Mouse (Mus musculus) CH12.LX (cell line): Measurements from ENCODE around the gene Upf2. TPM values are rescaled to one million over a fixed set of nuclear protein-coding genes. Genes with fewer than 3 reads are reported as not detected.

Source experiments
- DNase-seq: peaks from one replicate; pipeline ENCODE4 v3.0.0-alpha.2; 2013; ENCODE audit errors: extremely low read depth
- H3K27ac ChIP-seq: 2 replicates; pipeline ENCODE4 v1.5.1; 2012; ENCODE audit warnings: low read depth, mild to moderate bottlenecking, control low read depth, moderate library complexity; ENCODE audit not compliant: insufficient read depth
- H3K27me3 ChIP-seq: replicated peaks from 2 replicates; pipeline ENCODE3; 2012; ENCODE audit warnings: inconsistent platforms
- H3K36me3 ChIP-seq, 2 experiments: replicated peaks in 1 of 2; 2 replicates each; pipeline versions ENCODE3 to v1.6.1; 2012; ENCODE audit warnings: inconsistent platforms in 1 of 2, low read length in 1 of 2, mild to moderate bottlenecking in 1 of 2, mixed read lengths in 1 of 2, moderate library complexity in 1 of 2; ENCODE audit not compliant: control insufficient read depth in 1 of 2, insufficient read depth in 1 of 2
- H3K4me1 ChIP-seq, 2 experiments: 2 replicates each; pipeline ENCODE4 v1.6.1; 2012; ENCODE audit warnings: inconsistent platforms in 1 of 2, moderate library complexity in 1 of 2; ENCODE audit not compliant: insufficient read depth in 2 of 2, control insufficient read depth in 1 of 2
- H3K4me2 ChIP-seq: 2 replicates; pipeline ENCODE4 v1.6.1; 2012; ENCODE audit warnings: low read depth, mild to moderate bottlenecking, control low read depth; ENCODE audit not compliant: poor library complexity, insufficient read depth, severe bottlenecking
- H3K4me3 ChIP-seq, 3 experiments: fragments of 150-350 bp in 1 of 3; sonication (generic) in 1 of 3; replicated peaks in 1 of 3; 2 replicates each; pipeline versions ENCODE3 to v1.5.1; 2011 to 2012; ENCODE audit warnings: low read depth in 2 of 3, low read length in 2 of 3, mild to moderate bottlenecking in 2 of 3, moderate library complexity in 2 of 3, control low read depth in 1 of 3, improper control_type of control experiment in 1 of 3, inconsistent platforms in 1 of 3, mixed read lengths in 1 of 3; ENCODE audit not compliant: poor library complexity in 1 of 3
- H3K79me2 ChIP-seq: replicated peaks from 2 replicates; pipeline ENCODE4 v1.6.1; 2012; ENCODE audit warnings: mild to moderate bottlenecking, moderate library complexity; ENCODE audit not compliant: control insufficient read depth, poor library complexity, insufficient read depth, severe bottlenecking; ENCODE audit errors: extremely low read depth
- H3K9ac ChIP-seq: 2 replicates; pipeline ENCODE4 v1.6.1; 2012; ENCODE audit warnings: low read depth, mild to moderate bottlenecking, control low read depth, moderate library complexity; ENCODE audit not compliant: insufficient read depth
- H3K9me3 ChIP-seq: replicated peaks from 2 replicates; pipeline ENCODE3; 2012; ENCODE audit warnings: low read length, inconsistent platforms, mixed read lengths
- CHD1 ChIP-seq: IDR thresholded peaks from 2 replicates; pipeline ENCODE4 v1.6.1; 2012; ENCODE audit warnings: low read depth, low read length, improper control_type of control experiment, inconsistent platforms
- CTCF ChIP-seq, 2 experiments: IDR thresholded peaks in 1 of 2; conservative IDR thresholded peaks in 1 of 2; 2 replicates each; pipeline ENCODE4 v1.5.1; 2011 to 2012; ENCODE audit warnings: low read depth in 2 of 2, low read length in 2 of 2, improper control_type of control experiment in 1 of 2, inconsistent platforms in 1 of 2, mild to moderate bottlenecking in 1 of 2, moderate library complexity in 1 of 2
- E2F4 ChIP-seq: IDR thresholded peaks from 2 replicates; pipeline ENCODE4 v1.6.1; 2011; ENCODE audit warnings: low read depth, low read length, improper control_type of control experiment; ENCODE audit not compliant: insufficient replicate concordance
- ELF1 ChIP-seq: IDR thresholded peaks from 2 replicates; pipeline ENCODE4 v1.6.1; 2014; ENCODE audit warnings: low read depth, mild to moderate bottlenecking, inconsistent platforms, low read length, improper control_type of control experiment
- EP300 ChIP-seq: IDR thresholded peaks from 2 replicates; pipeline ENCODE4 v1.6.1; 2011; ENCODE audit warnings: low read length, improper control_type of control experiment
- ETS1 ChIP-seq: conservative IDR thresholded peaks from 2 replicates; pipeline ENCODE4 v1.6.1; 2012; ENCODE audit warnings: low read depth, mild to moderate bottlenecking, inconsistent platforms, low read length, improper control_type of control experiment, moderate library complexity
- HCFC1 ChIP-seq: IDR thresholded peaks from 2 replicates; pipeline ENCODE4 v1.6.1; 2012; ENCODE audit warnings: low read depth, mild to moderate bottlenecking, inconsistent platforms, low read length, improper control_type of control experiment
- IRF4 ChIP-seq: IDR thresholded peaks from 2 replicates; pipeline ENCODE4 v1.6.1; 2014; ENCODE audit warnings: low read depth, mild to moderate bottlenecking, inconsistent platforms, low read length, improper control_type of control experiment
- JUN ChIP-seq: IDR thresholded peaks from 2 replicates; pipeline ENCODE4 v1.6.1; 2011; ENCODE audit warnings: low read depth, mild to moderate bottlenecking, low read length, improper control_type of control experiment, moderate library complexity; ENCODE audit not compliant: insufficient read depth
- JUND ChIP-seq: conservative IDR thresholded peaks from 2 replicates; pipeline ENCODE4 v1.6.1; 2011; ENCODE audit warnings: low read depth, low read length, improper control_type of control experiment
- MEF2A ChIP-seq: IDR thresholded peaks from 2 replicates; pipeline ENCODE4 v1.6.1; 2014; ENCODE audit warnings: low read depth, mild to moderate bottlenecking, inconsistent platforms, low read length, improper control_type of control experiment, borderline replicate concordance
- NELFE ChIP-seq: IDR thresholded peaks from 2 replicates; pipeline ENCODE4 v1.6.1; 2011; ENCODE audit warnings: low read depth, low read length, improper control_type of control experiment
- POLR2A ChIP-seq: IDR thresholded peaks from 2 replicates; pipeline ENCODE4 v1.6.1; 2011; ENCODE audit warnings: low read depth, mild to moderate bottlenecking, improper control_type of control experiment, low read length
- RCOR1 ChIP-seq: conservative IDR thresholded peaks from 2 replicates; pipeline ENCODE4 v1.6.1; 2012; ENCODE audit warnings: low read depth, mild to moderate bottlenecking, inconsistent platforms, low read length, improper control_type of control experiment
- SIN3A ChIP-seq: IDR thresholded peaks from 2 replicates; pipeline ENCODE4 v1.6.1; 2012; ENCODE audit warnings: low read length, improper control_type of control experiment, inconsistent platforms
- SMC3 ChIP-seq: IDR thresholded peaks from 2 replicates; pipeline ENCODE4 v1.6.1; 2011; ENCODE audit warnings: low read depth, low read length, improper control_type of control experiment
- TBP ChIP-seq: conservative IDR thresholded peaks from 2 replicates; pipeline ENCODE4 v1.6.1; 2011; ENCODE audit warnings: low read depth, low read length, improper control_type of control experiment
- TCF12 ChIP-seq: IDR thresholded peaks from 2 replicates; pipeline ENCODE4 v1.6.1; 2014; ENCODE audit warnings: low read depth, mild to moderate bottlenecking, inconsistent platforms, low read length, improper control_type of control experiment
- UBTF ChIP-seq: IDR thresholded peaks from 2 replicates; pipeline ENCODE4 v1.6.1; 2012; ENCODE audit warnings: low read depth, mild to moderate bottlenecking, inconsistent platforms, low read length, improper control_type of control experiment, moderate library complexity
- ZC3H11A ChIP-seq: IDR thresholded peaks from 2 replicates; pipeline ENCODE4 v1.6.1; 2012; ENCODE audit warnings: low read depth, mild to moderate bottlenecking, inconsistent platforms, low read length, improper control_type of control experiment
- ZKSCAN1 ChIP-seq: IDR thresholded peaks from 2 replicates; pipeline ENCODE4 v1.6.1; 2012; ENCODE audit warnings: low read depth, inconsistent platforms, low read length, improper control_type of control experiment, borderline replicate concordance
- ZNF384 ChIP-seq: IDR thresholded peaks from 2 replicates; pipeline ENCODE4 v1.6.1; 2012; ENCODE audit warnings: low read depth, low read length, improper control_type of control experiment, inconsistent platforms
- dilution Hi-C: fragments of 300-500 bp; cut with MboI; formaldehyde crosslinking; loops from 2 replicates; pipeline ENCODE4 v1.14.3; 2020; ENCODE audit warnings: low sequenced_read_pairs; ENCODE audit not compliant: extremely low pct_unique_long_range_greater_than_20kb, extremely low pct_ligation_motif_present
- in situ Hi-C: fragments of 300-500 bp; cut with MboI; formaldehyde crosslinking; loops from 3 replicates; pipeline ENCODE4 v1.14.3; 2019; ENCODE audit warnings: low sequenced_read_pairs, low pct_ligation_motif_present, low pct_unique_long_range_greater_than_20kb, mixed read lengths
- polyA plus RNA-seq: library from polyadenylated mRNA; unstranded; fragments of >175 nt; gene quantifications from 2 replicates; pipeline ENCODE4 v1.2.1, GENCODE M21; 2012; ENCODE audit warnings: low read depth; ENCODE audit not compliant: insufficient read length
- total RNA-seq, 2 experiments: library from RNA; depleted of rRNA; stranded (reverse); fragments of 300-350 nt in 1 of 2; fragments of >200 nt in 1 of 2; gene quantifications; 2 replicates each; pipeline ENCODE4 v1.2.3; 2012 to 2014

The Upf2 gene
- total and polyA plus RNA-seq, 3 experiments: 9.3 to 27.0 (median 13.4) TPM

GRCm38 (mm10) chr2:6067341-6067740 is 116.1 kb downstream of the Upf2 start:
- Histone ChIP-seq H3K27me3 (no peaks in the 10 kb centered on the region), H3K4me3 (no peak overlapping the region), H3K4me2 (no peak overlapping the region), H3K4me1 (no peaks in the 10 kb centered on the region; a peak in 1 of 4 replicates), H3K9ac (no peak overlapping the region), H3K79me2 (no peaks in the 10 kb centered on the region), H3K36me3 (no peaks in the 10 kb centered on the region), H3K27ac (no peak overlapping the region), H3K9me3 (peaks cover 3% of the 10 kb centered on the region)
- TF ChIP-seq ZC3H11A (no peak), CTCF (conservative IDR thresholded peaks at IDR 0.05 in 1 of 2, IDR thresholded peaks at IDR 0.05 in 1 of 2; ENCODE audit: low read depth in 2 of 2, low read length in 2 of 2) (no peak), JUN (no peak), HCFC1 (no peak), IRF4 (no peak)
- in situ Hi-C loops (no loop called here), dilution Hi-C loops (no loop called here)
- DNase-seq: no peak

GRCm38 (mm10) chr2:6070925-6071324 is 119.7 kb downstream of the Upf2 start:
- dilution Hi-C loops: no loop called here
- in situ Hi-C loops: no loop called here
- no peaks in the 10 kb centered on the region for H3K36me3 ChIP-seq

GRCm38 (mm10) chr2:6071598-6072440 is 120.5 kb downstream of the Upf2 start:
- Histone ChIP-seq H3K4me3 (no peak overlapping the region), H3K27ac (no peak overlapping the region), H3K9me3 (peaks cover 3% of the 10 kb centered on the region), H3K79me2 (no peaks in the 10 kb centered on the region), H3K27me3 (peaks cover 3% of the 10 kb centered on the region), H3K4me2 (no peak overlapping the region), H3K9ac (no peak overlapping the region), H3K36me3 (no peaks in the 10 kb centered on the region), H3K4me1 (no peaks in the 10 kb centered on the region; a peak in 1 of 4 replicates)
- in situ Hi-C loops: no loop called here
- DNase-seq: no peak
- dilution Hi-C loops: no loop called here
- no peak for TF ChIP-seq ZNF384
- no peak for TF ChIP-seq POLR2A
- TF ChIP-seq EP300: no peak
- no peak for TF ChIP-seq CHD1
- TF ChIP-seq ZKSCAN1: no peak
- no peak for TF ChIP-seq ETS1
- no peak for TF ChIP-seq E2F4
- no peak for TF ChIP-seq ZC3H11A
- TF ChIP-seq UBTF: no peak
- TF ChIP-seq IRF4: no peak
- no peak for TF ChIP-seq TBP
- no peak for TF ChIP-seq JUND
- no peak for TF ChIP-seq SMC3
- no peak for TF ChIP-seq ELF1
- no peak for TF ChIP-seq RCOR1
- TF ChIP-seq MEF2A: no peak
- no peak for TF ChIP-seq TCF12
- TF ChIP-seq SIN3A: no peak

More at GRCm38 (mm10) chr2:6070925-6071324, 119.7 kb downstream of the Upf2 start:
- Histone ChIP-seq H3K4me2 (no peak overlapping the region), H3K4me1 (no peaks in the 10 kb centered on the region; a peak in 1 of 4 replicates), H3K9ac (no peak overlapping the region), H3K27me3 (peaks cover 1% of the 10 kb centered on the region), H3K9me3 (peaks cover 3% of the 10 kb centered on the region), H3K27ac (no peak overlapping the region), H3K4me3 (no peak overlapping the region), H3K79me2 (no peaks in the 10 kb centered on the region)
- DNase-seq: no peak
- TF ChIP-seq MEF2A (no peak), EP300 (no peak), ELF1 (no peak), NELFE (no peak)
